Mouse (Mus musculus): ENCODE measurements at regions not wholly inside any gene's neighbourhood (a gene's known extent, or its start where the extent isn't known, plus 50 kb on each side); places are given as distances from the start of the nearest gene placed in this dataset.

DNA sequence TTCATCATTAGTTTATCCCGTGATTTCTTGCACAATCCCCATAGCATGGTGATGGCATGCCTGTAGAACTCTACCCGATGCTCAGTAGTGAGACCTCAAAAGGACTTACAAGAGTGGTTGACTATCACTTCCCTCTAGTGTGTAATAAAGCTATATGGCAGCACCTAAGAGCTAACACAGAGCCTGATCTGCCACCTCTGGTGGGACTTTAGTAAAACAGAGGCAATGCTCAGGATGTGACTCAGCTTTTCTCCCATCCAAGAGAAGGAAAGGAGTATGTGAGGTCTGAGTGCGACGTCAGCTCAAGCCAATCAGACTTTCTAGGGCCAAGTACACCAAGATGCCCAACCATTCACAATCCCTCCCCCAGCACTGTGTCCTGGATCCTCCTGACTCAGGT, 361.5 kb upstream of the Spred2 start:
- TF ChIP-seq POLR2AphosphoS2 (IDR thresholded peaks at IDR 0.05; ENCODE audit: low read depth, low read length) (no peak), GABPA (IDR thresholded peaks at IDR 0.05; ENCODE audit: insufficient replicate concordance, low read depth, low read length) (no peak), ZNF384 (IDR thresholded peaks at IDR 0.05; ENCODE audit: low read depth, low read length) (no peak), CTCF (conservative IDR thresholded peaks at IDR 0.05 in 1 of 2, IDR thresholded peaks at IDR 0.05 in 1 of 2; ENCODE audit: low read depth in 2 of 2, low read length in 2 of 2) (no peak), POLR2A (IDR thresholded peaks at IDR 0.05; ENCODE audit: low read depth, low read length) (no peak), ZC3H11A (IDR thresholded peaks at IDR 0.05; ENCODE audit: low read depth, low read length) (no peak), ETS1 (conservative IDR thresholded peaks at IDR 0.05; ENCODE audit: low read depth, low read length) (no peak), MEF2A (IDR thresholded peaks at IDR 0.05; ENCODE audit: borderline replicate concordance, low read depth, low read length) (no peak), RAD21 (IDR thresholded peaks at IDR 0.05; ENCODE audit: low read depth, low read length) (no peak), MAZ (IDR thresholded peaks at IDR 0.05; ENCODE audit: low read depth, low read length) (no peak)
